Mouse (Mus musculus) mammary gland, adult 2 months (tissue): ENCODE data around the gene Nkpd1. TPM values are rescaled to one million over a fixed set of nuclear protein-coding genes. Genes with fewer than 3 reads are reported as not detected.

Source experiments
- polyA plus RNA-seq: library from polyadenylated mRNA; depleted of rRNA; stranded (reverse); fragments of >200 nt; gene quantifications from 2 replicates; pipeline ENCODE4 v1.2.3, GENCODE M21; 2012; ENCODE audit warnings: low replicate concordance; rRNA removed

Gene Nkpd1
- 1.9 and 3.3 TPM in 2 replicates for polyA plus RNA-seq

GRCm38 (mm10) chr7:19517652-19518365, at the start of gene Nkpd1:
TSS of gene Nkpd1 (plus strand) at chr7:19517838.

GRCm38 (mm10) chr7:19508150-19508923, 9.3 kb upstream of the Nkpd1 start, which contains the start of the genes Bloc1s3 and Trappc6a:
TSS of gene Bloc1s3 (minus strand) at chr7:19508367.
TSS of gene Trappc6a (plus strand) at chr7:19508395.

GRCm38 (mm10) chr7:19562643-19563410, 45.2 kb downstream of the Nkpd1 start, which contains the start of gene Ppp1r37:
TSS of gene Ppp1r37 (minus strand) at chr7:19563076.

Other genes starting within 250 kb of the Nkpd1 start
- 142 and 310 TPM in 2 replicates for gene Vasp, start 246.0 kb upstream of the Nkpd1 start, polyA plus RNA-seq
- 0.14 and 0.86 TPM in 2 replicates for gene Ppm1n, start 237.8 kb upstream of the Nkpd1 start, polyA plus RNA-seq
- gene Rtn2, start 235.2 kb upstream of the Nkpd1 start, polyA plus RNA-seq, result 32.4 and 736 TPM in 2 replicates
- 1.2 and 2.0 TPM in 2 replicates for gene Fosb, start 207.8 kb upstream of the Nkpd1 start, polyA plus RNA-seq
- 46.3 and 50.7 TPM in 2 replicates for gene Ercc1, start 173.1 kb upstream of the Nkpd1 start, polyA plus RNA-seq
- gene Cd3eap, start 158.4 kb upstream of the Nkpd1 start, polyA plus RNA-seq, result 5.5 and 10.6 TPM in 2 replicates
- gene Ppp1r13l, start 158.1 kb upstream of the Nkpd1 start, polyA plus RNA-seq, result 16.4 and 27.3 TPM in 2 replicates
- gene Ercc2, start 135.8 kb upstream of the Nkpd1 start, polyA plus RNA-seq, result 60.3 and 79.1 TPM in 2 replicates
- 19.3 and 27.9 TPM in 2 replicates for gene Klc3, start 113.7 kb upstream of the Nkpd1 start, polyA plus RNA-seq
- 3.1 and 13,480 TPM in 2 replicates for gene Ckm, start 113.1 kb upstream of the Nkpd1 start, polyA plus RNA-seq
- gene Mark4, start 59.0 kb upstream of the Nkpd1 start, polyA plus RNA-seq, result 12.6 and 42.6 TPM in 2 replicates
- gene Exoc3l2, start 54.5 kb upstream of the Nkpd1 start, polyA plus RNA-seq, result 6.3 and 7.4 TPM in 2 replicates
- gene Bloc1s3, start 9.5 kb upstream of the Nkpd1 start, polyA plus RNA-seq, result 9.1 and 17.1 TPM in 2 replicates
- gene Trappc6a, start 9.4 kb upstream of the Nkpd1 start, polyA plus RNA-seq, result 73.4 and 149 TPM in 2 replicates
- gene Ppp1r37, start 45.2 kb downstream of the Nkpd1 start, polyA plus RNA-seq, result 75.3 and 137 TPM in 2 replicates
- gene Zfp296, start 59.4 kb downstream of the Nkpd1 start, polyA plus RNA-seq, result 6.8 and 16.7 TPM in 2 replicates
- 138 and 192 TPM in 2 replicates for gene Gemin7, start 59.8 kb downstream of the Nkpd1 start, polyA plus RNA-seq
- 68.1 and 244 TPM in 2 replicates for gene Clasrp, start 86.6 kb downstream of the Nkpd1 start, polyA plus RNA-seq
- 40.8 and 101 TPM in 2 replicates for gene Relb, start 111.6 kb downstream of the Nkpd1 start, polyA plus RNA-seq
- 125 and 164 TPM in 2 replicates for gene Clptm1, start 147.2 kb downstream of the Nkpd1 start, polyA plus RNA-seq
- gene Apoc2, start 160.1 kb downstream of the Nkpd1 start, polyA plus RNA-seq, result 1.9 and 2.9 TPM in 2 replicates
- gene Gm44805, start 163.6 kb downstream of the Nkpd1 start, polyA plus RNA-seq, result 1.0 TPM in 1 of 2 replicates, not detected in the other
- 21.1 TPM in 1 of 2 replicates, not detected in the other for gene Apoc4, start 163.6 kb downstream of the Nkpd1 start, polyA plus RNA-seq
- 50.4 and 58.9 TPM in 2 replicates for gene Apoc1, start 174.8 kb downstream of the Nkpd1 start, polyA plus RNA-seq
- gene Apoe, start 181.3 kb downstream of the Nkpd1 start, polyA plus RNA-seq, result 2,055 and 4,405 TPM in 2 replicates
- 62.0 and 84.9 TPM in 2 replicates for gene Tomm40, start 197.6 kb downstream of the Nkpd1 start, polyA plus RNA-seq
- 45.9 and 65.6 TPM in 2 replicates for gene Nectin2, start 232.6 kb downstream of the Nkpd1 start, polyA plus RNA-seq